Mouse (Mus musculus): Measurements from ENCODE around the gene Mroh7. TPM values are rescaled to one million over a fixed set of nuclear protein-coding genes. Genes with fewer than 3 reads are reported as not detected.
A peak's percentile ranks its signal among the peaks of the same experiment; 100 is the strongest.
"Not testable (repeated sequence)": the region's sequence is repeated elsewhere in the genome, so short reads cannot be mapped to it uniquely, and the experiment has no call there.

Mroh7 gene
- polyA plus RNA-seq, 1 experiment from 2014 or later: 0.29 TPM

GRCm38 (mm10) chr4:106737904-106738303 lies 7.2 kb upstream of the Mroh7 start:
- no peak for ATAC-seq (ENCODE audit: insufficient number of reproducible peaks, low FRiP score, low TSS enrichment, low read depth)
- no peak overlapping the region for H3K27ac ChIP-seq
- H3K9me3 ChIP-seq: no peaks in the 10 kb centered on the region
- no peak overlapping the region for H3K9ac ChIP-seq
- H3K36me3 ChIP-seq: no peaks in the 10 kb centered on the region
- no peaks in the 10 kb centered on the region for H3K4me1 ChIP-seq
- WGBS: 68% methylated on average over 3 of the region's 3 CpGs
- H3K27me3 ChIP-seq: no peaks in the 10 kb centered on the region
- no peak overlapping the region for H3K4me3 ChIP-seq
- H3K4me2 ChIP-seq: no peak overlapping the region

DNA sequence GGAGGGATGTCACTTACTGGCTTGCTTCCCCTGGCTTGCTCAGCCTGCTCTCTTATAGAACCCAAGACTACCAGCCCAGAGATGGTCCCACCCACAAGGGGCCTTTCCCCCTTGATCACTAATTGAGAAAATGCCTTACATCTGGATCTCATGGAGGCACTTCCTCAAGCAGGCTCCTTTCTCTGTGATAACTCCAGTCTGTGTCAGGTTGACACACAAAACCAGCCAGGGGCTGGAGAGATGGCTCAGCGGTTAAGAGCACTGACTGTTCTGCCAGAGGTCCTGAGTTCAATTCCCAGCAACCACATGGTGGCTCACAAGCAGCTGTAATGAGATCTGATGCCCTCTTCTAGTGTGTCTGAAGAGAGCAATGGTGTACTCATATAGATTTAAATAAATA lies 6.2 kb upstream of the Mroh7 start:
- not testable (repeated sequence) for H3K27ac ChIP-seq; H3K4me3 ChIP-seq; H3K4me1 ChIP-seq; H3K4me2 ChIP-seq; H3K9ac ChIP-seq; ATAC-seq (ENCODE audit: insufficient number of reproducible peaks, low FRiP score, low TSS enrichment, low read depth); H3K9me3 ChIP-seq; H3K27me3 ChIP-seq; H3K36me3 ChIP-seq
- WGBS: 23% methylated on average over 1 of the region's 1 CpGs

GRCm38 (mm10) chr4:106733636-106734035 lies 2.9 kb upstream of the Mroh7 start, which contains the start of gene Fam151a:
TSS of gene Fam151a (plus strand) at chr4:106733889.
- no peak within 1 kb of the TSS for H3K9ac ChIP-seq
- no peak for ATAC-seq (ENCODE audit: insufficient number of reproducible peaks, low FRiP score, low TSS enrichment, low read depth)
- WGBS: 40% methylated on average over 4 of the region's 4 CpGs
- no peaks in the 10 kb centered on the region for H3K4me1 ChIP-seq
- no peaks in the 10 kb centered on the region for H3K27me3 ChIP-seq
- H3K4me2 ChIP-seq: no peak within 1 kb of the TSS
- no peaks in the 10 kb centered on the region for H3K9me3 ChIP-seq
- H3K4me3 ChIP-seq: no peak within 1 kb of the TSS
- H3K36me3 ChIP-seq: no peaks in the 10 kb centered on the region
- no peak within 1 kb of the TSS for H3K27ac ChIP-seq

DNA sequence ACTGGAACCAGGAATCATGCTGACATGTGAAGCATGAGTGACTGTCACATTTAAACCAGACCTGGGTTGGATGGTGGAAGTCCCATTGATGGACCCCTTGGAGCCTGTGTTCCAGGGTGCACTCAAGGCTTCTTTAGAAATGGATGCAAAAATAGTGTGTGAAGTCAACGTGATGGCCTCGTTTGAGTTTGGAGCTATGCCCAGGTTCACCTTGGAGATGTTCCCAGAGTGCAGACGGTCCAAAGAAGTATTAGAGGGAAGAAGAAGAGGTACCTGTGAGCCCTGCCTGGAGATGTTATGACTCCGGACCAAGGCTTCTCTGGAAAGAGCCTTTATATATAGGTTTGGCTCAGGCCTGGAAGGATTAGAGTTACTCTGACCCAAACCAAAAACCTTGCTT lies 10.1 kb downstream of the Mroh7 start:
- Histone ChIP-seq H3K4me3 (no peak overlapping the region), H3K9me3 (no peaks in the 10 kb centered on the region), H3K27me3 (no peaks in the 10 kb centered on the region), H3K4me2 (no peak overlapping the region), H3K27ac (no peak overlapping the region), H3K9ac (no peak overlapping the region), H3K4me1 (no peaks in the 10 kb centered on the region), H3K36me3 (no peaks in the 10 kb centered on the region)
- ATAC-seq (ENCODE audit: insufficient number of reproducible peaks, low FRiP score, low TSS enrichment, low read depth): no peak
- WGBS: 59% methylated on average over 4 of the region's 4 CpGs

GRCm38 (mm10) chr4:106713622-106714021 lies 17.1 kb downstream of the Mroh7 start:
- Histone ChIP-seq H3K4me3 (no peak overlapping the region), H3K9me3 (no peaks in the 10 kb centered on the region), H3K27ac (no peak overlapping the region), H3K9ac (no peak overlapping the region), H3K4me2 (no peak overlapping the region), H3K36me3 (no peaks in the 10 kb centered on the region), H3K27me3 (no peaks in the 10 kb centered on the region), H3K4me1 (no peaks in the 10 kb centered on the region)
- ATAC-seq (ENCODE audit: insufficient number of reproducible peaks, low FRiP score, low TSS enrichment, low read depth): no peak
- WGBS: 89% methylated on average over 6 of the region's 6 CpGs

DNA sequence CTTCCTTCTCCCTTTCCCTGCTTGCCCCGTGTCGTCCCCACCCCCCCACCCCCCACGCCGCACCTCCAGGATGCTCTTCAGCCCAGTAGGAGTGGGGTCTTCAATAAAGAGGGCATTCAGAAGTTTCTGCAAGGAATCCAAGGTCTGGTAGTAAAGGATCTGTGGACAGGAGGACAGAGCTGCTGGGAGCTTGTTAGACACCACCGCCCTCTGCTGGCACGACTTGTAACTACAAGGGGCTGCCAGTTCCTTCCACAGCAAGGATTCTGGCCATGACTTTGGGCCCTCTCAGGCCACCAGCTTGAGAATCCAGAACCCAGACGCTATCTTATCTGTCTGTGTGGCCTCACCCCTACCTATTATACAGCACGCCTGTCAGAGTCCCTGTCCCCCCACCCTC lies 22.3 kb downstream of the Mroh7 start:
- no peaks in the 10 kb centered on the region for H3K9me3 ChIP-seq
- no peak overlapping the region for H3K27ac ChIP-seq
- H3K9ac ChIP-seq: no peak overlapping the region
- H3K36me3 ChIP-seq: no peaks in the 10 kb centered on the region
- WGBS: 3% methylated on average over 8 of the region's 8 CpGs
- no peaks in the 10 kb centered on the region for H3K27me3 ChIP-seq
- no peak for ATAC-seq (ENCODE audit: insufficient number of reproducible peaks, low FRiP score, low TSS enrichment, low read depth)
- H3K4me1 ChIP-seq: peaks cover 4% of the 10 kb centered on the region; the same call in 1 of the 2 replicates
- peak overlapping the region; percentile 26; the same call in 1 of the 2 replicates for H3K4me2 ChIP-seq
- no peak overlapping the region for H3K4me3 ChIP-seq

GRCm38 (mm10) chr4:106707957-106708356 lies 22.8 kb downstream of the Mroh7 start:
- Histone ChIP-seq H3K27ac (no peak overlapping the region), H3K4me3 (no peak overlapping the region), H3K36me3 (no peaks in the 10 kb centered on the region), H3K4me2 (peak overlapping the region; percentile 26; the same call in 1 of the 2 replicates), H3K9me3 (no peaks in the 10 kb centered on the region), H3K9ac (no peak overlapping the region), H3K4me1 (peaks cover 4% of the 10 kb centered on the region; the same call in 1 of the 2 replicates), H3K27me3 (no peaks in the 10 kb centered on the region)
- WGBS: 43% methylated on average over 5 of the region's 5 CpGs
- ATAC-seq (ENCODE audit: insufficient number of reproducible peaks, low FRiP score, low TSS enrichment, low read depth): no peak

GRCm38 (mm10) chr4:106705096-106705665 lies 25.5 kb downstream of the Mroh7 start:
- Histone ChIP-seq H3K4me2 (no peak overlapping the region), H3K36me3 (no peaks in the 10 kb centered on the region), H3K4me1 (peaks cover 13% of the 10 kb centered on the region), H3K27me3 (0 out of 2 replicates have a peak, but pooled peaks cover 4% of the 10 kb centered on the region), H3K27ac (no peak overlapping the region), H3K9ac (no peak overlapping the region), H3K4me3 (no peak overlapping the region), H3K9me3 (no peaks in the 10 kb centered on the region)
- 64% methylated on average over 8 of the region's 8 CpGs for WGBS
- no peak for ATAC-seq (ENCODE audit: insufficient number of reproducible peaks, low FRiP score, low TSS enrichment, low read depth)

GRCm38 (mm10) chr4:106704416-106704815 lies 26.3 kb downstream of the Mroh7 start:
- 61% methylated on average over 11 of the region's 11 CpGs for WGBS
- Histone ChIP-seq H3K36me3 (no peaks in the 10 kb centered on the region), H3K9ac (no peak overlapping the region), H3K4me3 (no peak overlapping the region), H3K4me1 (peaks cover 17% of the 10 kb centered on the region), H3K27me3 (0 out of 2 replicates have a peak, but pooled peaks cover 4% of the 10 kb centered on the region), H3K4me2 (no peak overlapping the region), H3K9me3 (no peaks in the 10 kb centered on the region), H3K27ac (no peak overlapping the region)
- no peak for ATAC-seq (ENCODE audit: insufficient number of reproducible peaks, low FRiP score, low TSS enrichment, low read depth)

DNA sequence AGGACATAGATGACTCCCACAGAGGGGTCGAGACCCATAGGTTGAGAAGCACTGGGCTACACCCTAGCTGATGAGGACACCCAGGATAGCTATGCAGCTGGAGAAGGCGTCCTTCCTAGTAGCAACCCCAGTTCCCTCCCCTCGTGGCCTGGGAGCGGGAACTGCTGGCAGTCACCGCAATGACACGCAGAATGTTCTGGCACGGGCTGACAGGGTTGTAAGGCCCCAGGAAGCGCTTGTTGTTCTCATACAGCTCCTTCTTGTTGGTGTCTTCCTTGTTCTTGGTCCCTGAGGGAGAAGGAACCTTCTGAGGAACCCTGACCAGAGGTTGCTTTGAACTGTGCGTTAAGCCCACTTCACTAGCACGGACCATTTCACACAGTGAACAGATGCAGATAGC lies 26.8 kb downstream of the Mroh7 start:
- H3K9ac ChIP-seq: no peak overlapping the region
- H3K27me3 ChIP-seq: 0 out of 2 replicates have a peak, but pooled peaks cover 4% of the 10 kb centered on the region
- no peak for ATAC-seq (ENCODE audit: insufficient number of reproducible peaks, low FRiP score, low TSS enrichment, low read depth)
- H3K4me3 ChIP-seq: no peak overlapping the region
- no peak overlapping the region for H3K27ac ChIP-seq
- WGBS: 81% methylated on average over 10 of the region's 10 CpGs
- H3K36me3 ChIP-seq: no peaks in the 10 kb centered on the region
- no peak overlapping the region for H3K4me2 ChIP-seq
- no peaks in the 10 kb centered on the region for H3K9me3 ChIP-seq
- H3K4me1 ChIP-seq: peaks cover 17% of the 10 kb centered on the region

- WGBS: 25% methylated on average over 4 of the region's 4 CpGs
- H3K9ac ChIP-seq: no peak overlapping the region
- H3K4me3 ChIP-seq: no peak overlapping the region
- no peak overlapping the region for H3K4me2 ChIP-seq
- no peaks in the 10 kb centered on the region for H3K36me3 ChIP-seq
- H3K4me1 ChIP-seq: peaks cover 14% of the 10 kb centered on the region
- no peaks in the 10 kb centered on the region for H3K9me3 ChIP-seq
- no peak for ATAC-seq (ENCODE audit: insufficient number of reproducible peaks, low FRiP score, low TSS enrichment, low read depth)
- 0 out of 2 replicates have a peak, but pooled peaks cover 4% of the 10 kb centered on the region for H3K27me3 ChIP-seq
- H3K27ac ChIP-seq: no peak overlapping the region
Measured at GRCm38 (mm10) chr4:106700798-106701197, 29.9 kb downstream of the Mroh7 start.

- H3K36me3 ChIP-seq: no peaks in the 10 kb centered on the region
- H3K27ac ChIP-seq: no peak overlapping the region
- WGBS: 13% methylated on average over 9 of the region's 9 CpGs
- no peak overlapping the region for H3K4me2 ChIP-seq
- H3K9ac ChIP-seq: no peak overlapping the region
- peaks cover 14% of the 10 kb centered on the region for H3K4me1 ChIP-seq
- H3K27me3 ChIP-seq: 0 out of 2 replicates have a peak, but pooled peaks cover 4% of the 10 kb centered on the region
- no peak for ATAC-seq (ENCODE audit: insufficient number of reproducible peaks, low FRiP score, low TSS enrichment, low read depth)
- no peaks in the 10 kb centered on the region for H3K9me3 ChIP-seq
- H3K4me3 ChIP-seq: no peak overlapping the region
Measured at GRCm38 (mm10) chr4:106699989-106700388, 30.7 kb downstream of the Mroh7 start.
